11 mouse cellular contexts compared by ENCODE assay signal in the genomic region with DNA sequence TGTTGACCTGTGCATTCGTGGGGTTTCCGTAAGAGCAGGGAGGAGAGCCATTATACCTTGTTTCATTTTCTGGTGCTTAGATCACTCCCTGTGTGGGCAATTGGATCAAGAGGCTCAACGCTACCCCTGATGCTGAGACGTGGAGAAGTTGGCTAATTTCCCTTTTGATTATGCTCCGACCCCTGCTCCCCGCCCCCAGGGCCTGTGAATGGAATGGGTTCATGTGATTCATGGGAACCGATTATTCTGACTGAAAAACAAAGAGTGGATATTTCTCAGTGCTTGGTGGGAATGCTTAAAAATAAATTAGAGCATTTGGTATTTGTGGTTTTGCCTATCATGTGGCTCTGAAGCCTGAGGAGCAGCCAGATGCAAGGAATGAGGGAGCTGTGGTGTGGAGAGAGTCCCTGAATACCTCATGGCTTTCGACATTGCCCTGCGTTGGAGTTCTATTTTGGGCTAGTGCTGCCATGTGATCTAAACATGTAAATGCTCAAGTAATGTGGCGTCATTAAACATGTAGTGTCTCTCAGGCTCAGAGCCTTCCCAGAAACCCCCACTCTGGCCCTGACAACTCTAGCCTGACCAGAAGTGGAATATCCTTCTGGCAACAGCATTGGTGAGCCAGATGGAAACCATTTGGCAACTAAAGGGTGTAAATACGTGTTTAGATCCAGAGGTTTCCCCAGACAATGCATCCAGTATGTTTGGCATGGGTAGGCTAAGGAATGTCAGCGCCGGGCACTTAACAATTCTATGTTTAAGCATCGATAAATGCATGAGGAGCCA. TPM values are rescaled to one million over a fixed set of nuclear protein-coding genes. Genes with fewer than 3 reads are reported as not detected.
A peak's percentile ranks its signal among the peaks of the same experiment; 100 is the strongest.
DNase-seq lines count a peak whose midpoint lies in the region; ATAC-seq and TF ChIP-seq lines count a peak whose summit lies in the region.
"Had no signal": no experiment of that assay in that cellular context is flagged by ENCODE, and none has a peak within 500 bp of the region (broad histone marks: within the 10 kb centered on the region; RNA-seq: fewer than 3 reads in every experiment).

No protein-coding gene starts in this region.

- H3K4me2 ChIP-seq in heart, embryonic 12.5 days = peak overlapping the region; percentile 18; the same call in 1 of the 2 replicates
- H3K4me2 ChIP-seq in limb, embryonic 15.5 days = no peak overlapping the region

- no peaks in the 10 kb centered on the region for H3K9me3 ChIP-seq in embryonic facial prominence, embryonic 10.5 days
- no peaks in the 10 kb centered on the region for H3K9me3 ChIP-seq in heart, embryonic 12.5 days (replicated peaks)
- H3K9me3 ChIP-seq in limb, embryonic 15.5 days = no peaks in the 10 kb centered on the region

- H3K9ac ChIP-seq in heart, embryonic 12.5 days = 0 out of 2 replicates have a peak overlapping the region, but pooled peaks have one; percentile 33
- H3K9ac ChIP-seq in limb, embryonic 15.5 days = no peak overlapping the region

- no peaks in the 10 kb centered on the region for H3K36me3 ChIP-seq in embryonic facial prominence, embryonic 10.5 days (replicated peaks)
- H3K36me3 ChIP-seq in heart, embryonic 12.5 days = no peaks in the 10 kb centered on the region
- no peaks in the 10 kb centered on the region for H3K36me3 ChIP-seq in limb, embryonic 15.5 days

- H3K27me3 ChIP-seq in embryonic facial prominence, embryonic 10.5 days (replicated peaks; ENCODE audit: low read depth, poor library complexity, severe bottlenecking) = no peaks in the 10 kb centered on the region
- H3K27me3 ChIP-seq in heart, embryonic 12.5 days (replicated peaks) = no peaks in the 10 kb centered on the region
- H3K27me3 ChIP-seq in limb, embryonic 15.5 days = no peaks in the 10 kb centered on the region

- H3K27ac ChIP-seq in layer of hippocampus, adult 2 months = peak overlapping the region; percentile 56; the same call in 1 of the 2 replicates
- H3K27ac ChIP-seq in embryonic facial prominence, embryonic 10.5 days (replicated peaks) = peak overlapping the region; percentile 90
- peak overlapping the region; percentile 81 for H3K27ac ChIP-seq in heart, embryonic 12.5 days (ENCODE audit: poor library complexity, severe bottlenecking)
- peak overlapping the region; percentile 94 for H3K27ac ChIP-seq in limb, embryonic 15.5 days
- H3K27ac ChIP-seq in left cerebral cortex, adult 2 months = no peak overlapping the region

- no peak for TF ChIP-seq CTCF in layer of hippocampus, adult 2 months (conservative IDR thresholded peaks at IDR 0.05)
- no peak for TF ChIP-seq CTCF in left cerebral cortex, adult 2 months (IDR thresholded peaks at IDR 0.05)

- H3K4me3 ChIP-seq in layer of hippocampus, adult 2 months = no peak overlapping the region
- H3K4me3 ChIP-seq in embryonic facial prominence, embryonic 10.5 days = peak overlapping the region; percentile 41
- no peak overlapping the region for H3K4me3 ChIP-seq in heart, embryonic 12.5 days
- H3K4me3 ChIP-seq in limb, embryonic 15.5 days = no peak overlapping the region
- H3K4me3 ChIP-seq in left cerebral cortex, adult 2 months = no peak overlapping the region

- ATAC-seq in heart, embryonic 12.5 days (ENCODE audit: insufficient number of reproducible peaks, low FRiP score) = no peak
- peak; percentile 14; the same call in 1 of the 2 replicates for ATAC-seq in limb, embryonic 15.5 days (ENCODE audit: insufficient number of reproducible peaks, low FRiP score, low TSS enrichment, low read depth)
- ATAC-seq: midbrain, embryonic 16.5 days had no signal

- intact Hi-C loops in left cerebral cortex, adult 2 months (cut with DNase I) = no loop called here

- WGBS in embryonic facial prominence, embryonic 10.5 days = 46% methylated on average over 14 of the region's 14 CpGs
- 56% methylated on average over 14 of the region's 14 CpGs for WGBS in heart, embryonic 12.5 days
- WGBS in limb, embryonic 15.5 days = 37% methylated on average over 14 of the region's 14 CpGs

- no peak for DNase-seq in layer of hippocampus, adult 2 months (ENCODE audit: low spot score in 2 of 2)
- no peak for DNase-seq in layer of hippocampus, adult 9-10 months (ENCODE audit: low spot score)
- DNase-seq in embryonic facial prominence, embryonic 10.5 days (ENCODE audit: low spot score) = no peak
- no peak for DNase-seq in left cerebral cortex, adult 2 months (ENCODE audit: extremely low spot score in 1 of 2, low spot score in 2 of 2)
- no peak for DNase-seq in layer of hippocampus, adult 11-12 months (ENCODE audit: low spot score)
- DNase-seq in urinary bladder, postnatal 10 days (ENCODE audit: low spot score) = no peak

- H3K4me1 ChIP-seq in embryonic facial prominence, embryonic 10.5 days = peaks cover 93% of the 10 kb centered on the region
- H3K4me1 ChIP-seq in heart, embryonic 12.5 days (replicated peaks) = peaks cover 40% of the 10 kb centered on the region
- peaks cover 75% of the 10 kb centered on the region for H3K4me1 ChIP-seq in limb, embryonic 15.5 days

RNA-seq across cellular contexts. Expression of a gene that starts 24.5 kb away (rescaled TPM):
- not detected for total RNA-seq in layer of hippocampus, adult 2 months (2021)
- not detected in 2 replicates for polyA plus RNA-seq in embryonic facial prominence, embryonic 10.5 days (2016; fragmentation: Nextera tagmentation; extraction: Ambion mirVana)
- polyA plus RNA-seq in heart, embryonic 12.5 days (2016; fragmentation: Nextera tagmentation; extraction: Ambion mirVana) = not detected in 2 replicates
- not detected in 2 replicates for polyA plus RNA-seq in limb, embryonic 15.5 days (2015; fragmentation: Nextera tagmentation; extraction: Ambion mirVana)
- total RNA-seq in left cerebral cortex, adult 2 months (2021) = not detected
- total RNA-seq: heart, postnatal 14 days; MEL had no signal

RNA-seq across cellular contexts. Expression of a gene that starts 34.9 kb away (rescaled TPM):
- 10 to 100 TPM; 13.3 to 14.5 TPM for total RNA-seq in layer of hippocampus, adult 2 months (2021)
- polyA plus RNA-seq in embryonic facial prominence, embryonic 10.5 days (2016; fragmentation: Nextera tagmentation; extraction: Ambion mirVana) = 27.2 and 27.8 TPM in 2 replicates
- 22.5 and 23.4 TPM in 2 replicates for polyA plus RNA-seq in heart, embryonic 12.5 days (2016; fragmentation: Nextera tagmentation; extraction: Ambion mirVana)
- 48.2 and 51.4 TPM in 2 replicates for polyA plus RNA-seq in limb, embryonic 15.5 days (2015; fragmentation: Nextera tagmentation; extraction: Ambion mirVana)
- total RNA-seq in left cerebral cortex, adult 2 months (2021) = 10 to 100 TPM; 13.2 to 13.6 TPM
